Mouse (Mus musculus): ENCODE results near the gene Gsk3a. TPM values are rescaled to one million over a fixed set of nuclear protein-coding genes. Genes with fewer than 3 reads are reported as not detected.

The Gsk3a gene
- polyA plus RNA-seq, 1 experiment from 2014 or later: 5.3 TPM

DNA sequence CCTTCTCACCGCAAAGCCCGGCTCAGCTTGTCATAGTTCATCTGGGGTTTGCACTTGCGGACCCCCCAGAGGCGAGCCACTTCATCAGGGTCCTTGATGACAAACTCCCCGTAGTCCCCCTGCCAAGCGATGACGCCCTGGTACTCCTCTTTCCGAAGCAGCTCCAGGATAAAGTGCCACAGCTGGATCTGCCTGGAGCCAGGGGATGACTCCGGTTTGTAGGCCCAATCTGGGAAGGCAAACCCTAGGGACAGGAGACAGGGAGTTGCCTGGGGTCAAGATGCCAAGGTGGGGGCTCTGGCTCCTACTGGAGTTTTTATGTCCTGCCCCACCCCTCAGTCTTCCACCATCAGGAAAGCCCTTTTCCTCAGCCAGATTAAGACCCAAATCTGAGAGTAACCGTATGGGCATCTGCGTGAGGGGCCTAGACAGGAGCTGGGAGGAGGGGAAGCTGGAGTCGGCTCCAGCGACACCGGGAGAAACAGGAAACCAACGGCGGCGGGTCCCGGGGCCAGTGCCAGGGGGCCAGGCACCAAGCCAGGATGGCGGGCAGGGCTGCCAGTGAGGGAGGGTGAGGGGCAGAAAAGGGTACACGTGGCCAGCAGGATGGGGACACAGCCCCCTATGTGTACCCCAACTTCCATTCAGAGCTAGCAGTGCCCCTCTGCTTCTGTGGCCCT, 8.6 kb upstream of the Gsk3a start:
- 53% methylated on average over 20 of the region's 20 CpGs for WGBS (ENCODE audit: insufficient replicate concordance)

DNA sequence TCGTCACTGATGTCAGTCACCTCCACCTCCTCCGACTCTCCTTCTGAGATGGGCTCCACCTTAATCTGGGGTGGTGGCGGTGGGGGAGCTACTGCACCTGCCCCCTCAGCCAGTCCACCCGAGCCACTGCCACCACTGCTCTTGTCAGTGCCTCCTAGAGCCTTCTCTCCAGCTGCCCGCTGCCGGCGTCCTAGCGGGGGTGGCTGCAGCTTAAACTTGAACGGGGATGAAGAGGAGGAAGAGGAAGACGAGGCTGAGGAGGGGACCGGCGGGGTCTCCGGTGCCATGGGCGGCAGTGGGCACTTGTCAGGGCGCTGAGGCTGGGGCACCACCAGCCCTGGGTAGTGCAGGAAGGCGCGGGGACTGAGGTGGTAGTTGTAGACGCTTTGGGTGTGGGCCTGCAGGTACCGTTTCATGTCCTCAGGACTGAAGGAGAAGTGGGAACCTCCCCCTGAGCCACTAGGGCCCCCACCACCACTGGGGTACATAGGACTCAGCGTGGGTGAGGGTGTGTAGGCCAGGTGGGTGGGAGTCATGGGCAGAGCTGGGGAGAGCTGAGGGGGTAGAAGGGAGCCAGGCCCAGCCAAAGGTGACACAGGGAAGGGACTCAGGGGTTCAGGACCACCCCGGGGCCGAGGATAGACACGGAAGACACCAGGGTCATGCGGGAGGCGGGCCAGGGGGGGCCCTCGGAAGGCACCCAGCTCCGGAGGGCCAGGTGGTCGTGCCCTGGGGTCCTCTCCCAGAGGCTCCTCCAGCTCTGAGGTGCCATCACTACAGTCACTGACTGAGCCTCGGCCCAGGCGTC, 7.1 kb upstream of the Gsk3a start:
- no peak overlapping the region for H3K27ac ChIP-seq (ENCODE audit: low read length)
- H3K4me2 ChIP-seq (ENCODE audit: low read depth, low read length): no peak overlapping the region
- H3K9ac ChIP-seq (ENCODE audit: low read depth, low read length): no peak overlapping the region
- H3K27me3 ChIP-seq (ENCODE audit: control insufficient read depth, insufficient read depth, low read depth, low read length): no peaks in the 10 kb centered on the region
- peaks cover 36% of the 10 kb centered on the region for H3K4me1 ChIP-seq (ENCODE audit: control insufficient read depth, low read depth, low read length)
- H3K36me3 ChIP-seq (ENCODE audit: control insufficient read depth, insufficient read depth): no peaks in the 10 kb centered on the region
- 81% methylated on average over 30 of the region's 30 CpGs for WGBS (ENCODE audit: insufficient replicate concordance)
- H3K9me3 ChIP-seq (replicated peaks; ENCODE audit: control insufficient read depth, low read length): no peaks in the 10 kb centered on the region
- no peak overlapping the region for H3K4me3 ChIP-seq (ENCODE audit: low read depth, low read length)
- ATAC-seq (ENCODE audit: low read depth): no peak

More for the DNA sequence above, 8.6 kb upstream of the Gsk3a start:
- no peak for ATAC-seq (ENCODE audit: low read depth)
- no peak overlapping the region for H3K27ac ChIP-seq (ENCODE audit: low read length)
- H3K27me3 ChIP-seq (ENCODE audit: control insufficient read depth, insufficient read depth, low read depth, low read length): no peaks in the 10 kb centered on the region
- H3K36me3 ChIP-seq (ENCODE audit: control insufficient read depth, insufficient read depth): no peaks in the 10 kb centered on the region
- no peaks in the 10 kb centered on the region for H3K9me3 ChIP-seq (replicated peaks; ENCODE audit: control insufficient read depth, low read length)
- H3K4me2 ChIP-seq (ENCODE audit: low read depth, low read length): 0 out of 2 replicates have a peak overlapping the region, but pooled peaks have one; percentile 97
- peaks cover 40% of the 10 kb centered on the region for H3K4me1 ChIP-seq (ENCODE audit: control insufficient read depth, low read depth, low read length)
- H3K9ac ChIP-seq (ENCODE audit: low read depth, low read length): 0 out of 2 replicates have a peak overlapping the region, but pooled peaks have one; percentile 9
- no peak overlapping the region for H3K4me3 ChIP-seq (ENCODE audit: low read depth, low read length)

DNA sequence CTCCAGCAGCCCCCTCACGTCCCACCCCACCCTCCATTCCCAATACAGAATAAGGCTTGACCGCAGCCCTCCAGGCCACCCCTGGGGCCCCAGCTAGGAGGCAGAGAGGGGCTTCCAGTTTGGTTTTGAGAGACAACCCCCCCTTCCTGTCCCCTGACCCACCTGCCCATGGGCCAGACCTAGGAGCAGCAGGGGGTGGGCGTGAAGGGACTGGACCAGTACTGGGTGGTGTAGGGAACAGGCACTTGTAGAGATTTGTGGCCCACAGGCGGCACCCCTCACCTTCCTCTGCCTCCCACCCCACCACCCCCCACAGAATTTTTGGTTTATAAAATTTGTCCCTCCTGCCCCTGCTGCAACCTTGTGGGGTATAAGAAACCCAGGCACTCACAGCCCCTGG, 5.7 kb upstream of the Gsk3a start:
- no peaks in the 10 kb centered on the region for H3K9me3 ChIP-seq (replicated peaks; ENCODE audit: control insufficient read depth, low read length)
- 81% methylated on average over 4 of the region's 4 CpGs for WGBS (ENCODE audit: insufficient replicate concordance)
- ATAC-seq (ENCODE audit: low read depth): no peak
- no peak overlapping the region for H3K4me2 ChIP-seq (ENCODE audit: low read depth, low read length)
- no peaks in the 10 kb centered on the region for H3K27me3 ChIP-seq (ENCODE audit: control insufficient read depth, insufficient read depth, low read depth, low read length)
- no peaks in the 10 kb centered on the region for H3K36me3 ChIP-seq (ENCODE audit: control insufficient read depth, insufficient read depth)
- H3K4me3 ChIP-seq (ENCODE audit: low read depth, low read length): no peak overlapping the region
- no peak overlapping the region for H3K9ac ChIP-seq (ENCODE audit: low read depth, low read length)
- no peak overlapping the region for H3K27ac ChIP-seq (ENCODE audit: low read length)
- peaks cover 37% of the 10 kb centered on the region for H3K4me1 ChIP-seq (ENCODE audit: control insufficient read depth, low read depth, low read length)

DNA sequence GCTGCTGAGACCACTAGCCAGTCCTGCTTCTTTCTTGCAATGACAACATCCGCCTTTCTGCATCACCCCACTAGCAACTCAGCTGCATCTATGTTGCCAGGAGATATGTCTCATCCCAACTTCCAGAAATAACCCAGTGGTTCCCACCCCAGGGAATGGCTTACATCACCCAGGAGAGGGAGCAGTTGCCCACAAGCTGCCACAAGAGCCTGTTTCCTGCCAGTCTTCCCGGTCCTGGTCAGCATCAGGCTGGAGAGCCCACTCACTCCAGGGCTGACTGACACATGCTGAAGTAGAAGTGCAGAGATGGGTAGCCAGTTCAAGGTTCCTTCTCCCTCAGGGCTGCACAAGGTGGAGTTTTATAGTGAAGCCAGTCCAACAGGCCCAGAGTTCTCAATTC, 3.4 kb upstream of the Gsk3a start:
- no peaks in the 10 kb centered on the region for H3K9me3 ChIP-seq (replicated peaks; ENCODE audit: control insufficient read depth, low read length)
- no peak overlapping the region for H3K27ac ChIP-seq (ENCODE audit: low read length)
- no peak overlapping the region for H3K4me3 ChIP-seq (ENCODE audit: low read depth, low read length)
- WGBS (ENCODE audit: insufficient replicate concordance): 39% methylated on average over 2 of the region's 2 CpGs
- no peak overlapping the region for H3K9ac ChIP-seq (ENCODE audit: low read depth, low read length)
- no peaks in the 10 kb centered on the region for H3K27me3 ChIP-seq (ENCODE audit: control insufficient read depth, insufficient read depth, low read depth, low read length)
- H3K4me2 ChIP-seq (ENCODE audit: low read depth, low read length): no peak overlapping the region
- peaks cover 22% of the 10 kb centered on the region for H3K4me1 ChIP-seq (ENCODE audit: control insufficient read depth, low read depth, low read length)
- no peak for ATAC-seq (ENCODE audit: low read depth)
- no peaks in the 10 kb centered on the region for H3K36me3 ChIP-seq (ENCODE audit: control insufficient read depth, insufficient read depth)

DNA sequence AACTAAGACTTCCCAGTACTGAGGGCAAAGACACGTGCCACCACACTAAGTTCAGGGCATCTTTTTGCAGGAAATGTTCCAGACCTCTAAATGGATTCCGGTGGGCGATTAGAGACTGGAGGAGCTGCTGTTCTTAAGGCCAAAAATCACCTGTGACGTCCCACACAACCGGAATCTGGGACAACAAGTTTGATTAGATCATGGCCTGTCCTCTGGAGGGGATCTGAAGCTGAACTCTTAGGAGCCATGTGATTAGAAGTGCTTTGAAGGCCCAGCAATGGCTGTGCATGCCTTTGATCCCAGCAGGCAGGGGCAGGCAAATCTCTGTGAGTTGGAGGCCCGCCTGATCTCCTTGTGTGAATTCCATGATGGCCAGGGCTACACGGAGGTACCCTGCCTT, 3.0 kb upstream of the Gsk3a start:
- H3K9ac ChIP-seq (ENCODE audit: low read depth, low read length): no peak overlapping the region
- H3K4me2 ChIP-seq (ENCODE audit: low read depth, low read length): no peak overlapping the region
- H3K4me1 ChIP-seq (ENCODE audit: control insufficient read depth, low read depth, low read length): peaks cover 26% of the 10 kb centered on the region
- no peak overlapping the region for H3K4me3 ChIP-seq (ENCODE audit: low read depth, low read length)
- H3K36me3 ChIP-seq (ENCODE audit: control insufficient read depth, insufficient read depth): no peaks in the 10 kb centered on the region
- WGBS (ENCODE audit: insufficient replicate concordance): 71% methylated on average over 7 of the region's 7 CpGs
- H3K9me3 ChIP-seq (replicated peaks; ENCODE audit: control insufficient read depth, low read length): no peaks in the 10 kb centered on the region
- H3K27me3 ChIP-seq (ENCODE audit: control insufficient read depth, insufficient read depth, low read depth, low read length): no peaks in the 10 kb centered on the region
- ATAC-seq (ENCODE audit: low read depth): no peak
- H3K27ac ChIP-seq (ENCODE audit: low read length): no peak overlapping the region

DNA sequence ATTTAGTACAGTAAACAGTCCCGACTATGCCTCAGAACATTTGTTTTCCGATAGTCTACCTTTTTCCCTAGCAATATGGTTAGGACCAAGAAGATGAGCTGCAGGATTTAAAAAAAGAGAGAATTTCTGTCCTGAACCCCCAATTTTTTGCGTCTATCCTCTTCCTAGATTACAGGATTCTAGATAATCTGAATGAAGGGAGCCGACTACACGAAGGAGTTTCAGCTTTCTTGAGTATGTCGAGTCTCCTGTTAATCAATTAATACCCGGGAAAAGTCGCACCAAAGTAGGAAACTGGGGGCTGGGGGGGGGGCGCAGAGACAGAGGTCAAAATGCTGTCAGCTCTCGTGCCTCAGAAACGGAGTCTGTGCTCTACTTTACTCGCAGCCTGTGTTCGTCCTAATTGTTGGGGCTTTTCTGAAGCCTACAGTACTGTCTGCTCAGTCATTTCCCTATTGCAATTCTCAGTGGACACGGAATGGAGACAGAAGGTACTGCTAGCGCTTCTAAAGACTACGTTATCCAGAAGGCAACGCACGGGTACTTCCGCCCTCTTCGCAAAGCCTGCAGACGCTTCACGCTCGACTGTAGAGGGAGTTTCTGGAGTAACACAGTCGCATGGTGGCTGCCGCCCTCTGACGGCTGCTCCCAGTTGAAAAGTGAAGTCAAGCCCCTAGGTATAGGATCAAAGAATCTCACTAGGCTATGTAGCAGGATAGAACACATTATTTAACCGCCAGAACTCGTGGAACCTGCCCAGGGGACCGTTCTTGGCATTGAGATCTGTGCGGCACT, 1.4 kb upstream of the Gsk3a start:
- H3K27ac ChIP-seq (ENCODE audit: low read length): peak overlapping the region; percentile 97
- peak overlapping the region; percentile 88 for H3K4me3 ChIP-seq (ENCODE audit: low read depth, low read length)
- H3K4me2 ChIP-seq (ENCODE audit: low read depth, low read length): peak overlapping the region; percentile 96
- H3K4me1 ChIP-seq (ENCODE audit: control insufficient read depth, low read depth, low read length): peaks cover 37% of the 10 kb centered on the region
- no peaks in the 10 kb centered on the region for H3K27me3 ChIP-seq (ENCODE audit: control insufficient read depth, insufficient read depth, low read depth, low read length)
- no peaks in the 10 kb centered on the region for H3K9me3 ChIP-seq (replicated peaks; ENCODE audit: control insufficient read depth, low read length)
- 3% methylated on average over 30 of the region's 30 CpGs for WGBS (ENCODE audit: insufficient replicate concordance)
- peak; percentile 32 for ATAC-seq (ENCODE audit: low read depth)
- peaks cover 4% of the 10 kb centered on the region for H3K36me3 ChIP-seq (ENCODE audit: control insufficient read depth, insufficient read depth)
- H3K9ac ChIP-seq (ENCODE audit: low read depth, low read length): peak overlapping the region; percentile 70

DNA sequence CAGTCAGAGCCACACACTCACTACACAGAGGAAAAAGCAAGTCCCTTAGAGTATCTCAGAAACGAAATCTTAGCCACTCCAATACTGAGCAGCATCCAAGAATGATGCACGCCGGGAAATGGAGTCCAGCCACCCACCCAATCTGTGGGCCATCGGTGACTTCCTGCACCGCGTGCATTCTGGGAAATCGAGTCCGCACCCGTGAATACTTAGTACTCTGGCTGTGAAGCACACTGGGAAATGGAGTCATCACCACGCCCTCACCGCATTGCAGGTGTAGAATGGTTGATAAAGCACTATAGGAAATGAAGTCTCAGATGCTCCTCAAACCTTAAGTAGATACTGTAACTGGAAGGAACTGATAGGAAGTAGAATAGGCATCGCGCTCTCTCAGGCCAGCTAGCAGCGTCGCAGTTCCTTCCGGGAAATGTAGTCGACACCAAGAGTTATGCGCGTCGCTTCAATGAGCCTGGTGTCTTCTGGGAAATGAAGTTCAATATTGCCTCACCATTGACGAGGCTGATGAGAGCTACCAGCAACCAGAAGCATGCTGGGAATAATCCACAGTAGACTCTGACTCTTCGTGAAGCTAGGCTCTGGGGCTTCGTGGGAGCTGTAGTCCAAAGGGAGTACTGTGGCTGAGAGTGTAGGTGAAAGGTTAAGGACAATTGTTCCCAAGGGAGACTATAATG, 510 bp upstream of the Gsk3a start:
- H3K4me1 ChIP-seq (ENCODE audit: control insufficient read depth, low read depth, low read length): peaks cover 37% of the 10 kb centered on the region
- peak overlapping the region; percentile 97 for H3K27ac ChIP-seq (ENCODE audit: low read length)
- H3K27me3 ChIP-seq (ENCODE audit: control insufficient read depth, insufficient read depth, low read depth, low read length): no peaks in the 10 kb centered on the region
- H3K4me2 ChIP-seq (ENCODE audit: low read depth, low read length): peak overlapping the region; percentile 96
- peak overlapping the region; percentile 70 for H3K9ac ChIP-seq (ENCODE audit: low read depth, low read length)
- H3K36me3 ChIP-seq (ENCODE audit: control insufficient read depth, insufficient read depth): peaks cover 12% of the 10 kb centered on the region
- peak; percentile 87 for ATAC-seq (ENCODE audit: low read depth)
- peak overlapping the region; percentile 88 for H3K4me3 ChIP-seq (ENCODE audit: low read depth, low read length)
- no peaks in the 10 kb centered on the region for H3K9me3 ChIP-seq (replicated peaks; ENCODE audit: control insufficient read depth, low read length)
- WGBS (ENCODE audit: insufficient replicate concordance): under 1% methylated on average over 23 of the region's 23 CpGs

DNA sequence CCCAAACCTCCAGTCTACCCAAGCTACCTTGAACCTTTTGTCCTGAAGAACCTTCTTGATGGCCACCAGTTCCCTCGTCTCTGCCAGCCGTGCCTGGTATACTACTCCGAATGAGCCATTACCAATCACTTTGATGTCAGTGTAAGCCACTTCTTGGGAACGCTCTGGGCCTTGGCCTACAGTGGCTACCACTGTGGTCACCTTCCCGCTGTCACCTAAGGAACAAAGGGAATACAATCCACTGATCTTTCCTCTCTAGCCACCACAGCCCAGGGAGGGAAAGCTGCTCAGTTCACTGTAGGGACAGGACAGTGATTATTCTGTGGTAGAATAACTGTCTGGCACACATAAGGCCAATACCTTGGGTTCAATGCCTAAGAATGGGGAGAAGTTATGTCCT, 2.1 kb downstream of the Gsk3a start:
- ATAC-seq (ENCODE audit: low read depth): no peak
- peak overlapping the region; percentile 11; the same call in 1 of the 2 replicates for H3K9ac ChIP-seq (ENCODE audit: low read depth, low read length)
- H3K27me3 ChIP-seq (ENCODE audit: control insufficient read depth, insufficient read depth, low read depth, low read length): no peaks in the 10 kb centered on the region
- WGBS (ENCODE audit: insufficient replicate concordance): 89% methylated on average over 5 of the region's 5 CpGs
- H3K4me1 ChIP-seq (ENCODE audit: control insufficient read depth, low read depth, low read length): peaks cover 37% of the 10 kb centered on the region
- no peak overlapping the region for H3K4me3 ChIP-seq (ENCODE audit: low read depth, low read length)
- H3K36me3 ChIP-seq (ENCODE audit: control insufficient read depth, insufficient read depth): peaks cover 35% of the 10 kb centered on the region
- H3K9me3 ChIP-seq (replicated peaks; ENCODE audit: control insufficient read depth, low read length): no peaks in the 10 kb centered on the region
- peak overlapping the region; percentile 76 for H3K4me2 ChIP-seq (ENCODE audit: low read depth, low read length)
- no peak overlapping the region for H3K27ac ChIP-seq (ENCODE audit: low read length)
